Mouse (Mus musculus) heart, adult 2 months (tissue): ENCODE results near the gene Dlx3. TPM values are rescaled to one million over a fixed set of nuclear protein-coding genes. Genes with fewer than 3 reads are reported as not detected.

Source experiments
- DNase-seq, 2 experiments: peaks; one replicate each; pipeline ENCODE4 v3.0.0; 2021
- H3K27ac ChIP-seq: fragments of 200-600 bp; 2 replicates; pipeline ENCODE4 v1.8.1; 2022
- H3K27me3 ChIP-seq: fragments of 200-500 bp; 2 replicates; pipeline ENCODE4 v1.6.1; 2012; ENCODE audit warnings: mild to moderate bottlenecking, low read length, inconsistent platforms, mixed read lengths; ENCODE audit not compliant: control insufficient read depth, insufficient read depth
- H3K36me3 ChIP-seq: fragments of 200-500 bp; 2 replicates; pipeline ENCODE4 v1.6.1; 2012; ENCODE audit warnings: low read length, inconsistent platforms; ENCODE audit not compliant: control insufficient read depth, insufficient read depth
- H3K4me1 ChIP-seq: fragments of 200-500 bp; 2 replicates; pipeline ENCODE4 v1.6.1; 2011; ENCODE audit warnings: low read length; ENCODE audit not compliant: control insufficient read depth, insufficient read depth
- H3K4me3 ChIP-seq: fragments of 200-600 bp; 2 replicates; pipeline ENCODE4 v1.8.1; 2022
- H3K79me2 ChIP-seq: fragments of 200-500 bp; replicated peaks from 2 replicates; pipeline ENCODE4 v1.6.1; 2012; ENCODE audit warnings: mild to moderate bottlenecking, inconsistent platforms, low read length, moderate library complexity, mixed read lengths; ENCODE audit not compliant: control insufficient read depth, insufficient read depth
- H3K9ac ChIP-seq: fragments of 200-500 bp; 2 replicates; pipeline ENCODE4 v1.6.1; 2012; ENCODE audit warnings: low read depth, mild to moderate bottlenecking, control low read depth, inconsistent platforms, low read length, mixed read lengths
- CTCF ChIP-seq: fragments of 200-600 bp; IDR thresholded peaks from 2 replicates; pipeline ENCODE4 v1.8.1; 2022; ENCODE audit warnings: antibody characterized with exemption, mild to moderate bottlenecking, moderate library complexity
- EP300 ChIP-seq: fragments of 200-500 bp; IDR thresholded peaks from 2 replicates; pipeline ENCODE4 v1.6.1; 2011; ENCODE audit warnings: low read depth, low read length, control low read depth; ENCODE audit not compliant: insufficient read depth
- POLR2A ChIP-seq: fragments of 200-500 bp; IDR thresholded peaks from 2 replicates; pipeline ENCODE4 v1.6.1; 2011; ENCODE audit warnings: mild to moderate bottlenecking, low read depth, low read length, control low read depth; ENCODE audit not compliant: insufficient read depth
- WGBS: fragments of 180-500 bp; shearing (Covaris S2); methylation state at CpG from one replicate; pipeline ENCODE4 v1.1.7; 2018; 5-methylcytosine and 5-hydroxymethylcytosine counted together
- intact Hi-C: fragments of 180-260 bp; cut with DNase I; formaldehyde crosslinking; loops from one replicate; pipeline ENCODE4 v1.15.1; 2025
- polyA plus RNA-seq: library from polyadenylated mRNA; depleted of rRNA; stranded (reverse); fragments of >200 nt; gene quantifications from 2 replicates; pipeline ENCODE4 v1.2.3, GENCODE M21; 2012
- total RNA-seq, 2 experiments: library from RNA; stranded (reverse); gene quantifications; 2 replicates each; pipeline ENCODE4 v1.2.3; 2021

Dlx3 gene
- total and polyA plus RNA-seq, 3 experiments: not detected

- Histone ChIP-seq H3K36me3 (no peaks in the 10 kb centered on the region), H3K4me1 (peaks cover 8% of the 10 kb centered on the region), H3K79me2 (no peaks in the 10 kb centered on the region), H3K9ac (no peak overlapping the region), H3K27me3 (no peaks in the 10 kb centered on the region), H3K4me3 (no peak overlapping the region), H3K27ac (no peak overlapping the region)
- TF ChIP-seq CTCF (no peak), POLR2A (no peak), EP300 (no peak)
- no peak for DNase-seq
- WGBS: 76% methylated on average over 19 of the region's 19 CpGs
- intact Hi-C loops: no loop called here
These were observed 17.6 kb upstream of the Dlx3 start for GRCm38 (mm10) chr11:95102161-95102904.

- intact Hi-C loops: loop anchor here (1.0 to 2.0 kb wide), 2 partner anchors 15 to 28 kb away; partner anchors contain the start of gene Itga3
- peak; percentile 60; the same call in 1 of the 2 replicates for TF ChIP-seq EP300
- TF ChIP-seq CTCF: peak; percentile 33
- no peak for TF ChIP-seq POLR2A
- DNase-seq: peak in 1 of 2 experiments; percentile 19
- WGBS: 45% methylated on average over 6 of the region's 6 CpGs
- H3K79me2 ChIP-seq: no peaks in the 10 kb centered on the region
- no peak overlapping the region for H3K9ac ChIP-seq
- H3K27me3 ChIP-seq: no peaks in the 10 kb centered on the region
- no peaks in the 10 kb centered on the region for H3K36me3 ChIP-seq
- H3K4me3 ChIP-seq: no peak overlapping the region
- no peak overlapping the region for H3K27ac ChIP-seq
- H3K4me1 ChIP-seq: peaks cover 8% of the 10 kb centered on the region
These were observed 15.7 kb upstream of the Dlx3 start for GRCm38 (mm10) chr11:95104266-95104665.

GRCm38 (mm10) chr11:95105274-95105874 is 14.5 kb upstream of the Dlx3 start:
- no peaks in the 10 kb centered on the region for H3K27me3 ChIP-seq
- H3K4me1 ChIP-seq: peaks cover 8% of the 10 kb centered on the region
- intact Hi-C loops: loop anchor here (2.0 kb wide), 1 partner anchor 17 kb away; no protein-coding TSS in a partner anchor
- H3K9ac ChIP-seq: no peak overlapping the region
- DNase-seq: peak in 1 of 2 experiments; percentile 31
- H3K79me2 ChIP-seq: no peaks in the 10 kb centered on the region
- 4% methylated on average over 25 of the region's 25 CpGs for WGBS
- H3K36me3 ChIP-seq: no peaks in the 10 kb centered on the region
- no peak overlapping the region for H3K4me3 ChIP-seq
- TF ChIP-seq EP300 (no peak), POLR2A (no peak), CTCF (no peak)
- H3K27ac ChIP-seq: no peak overlapping the region

- peaks cover 8% of the 10 kb centered on the region for H3K4me1 ChIP-seq
- peak; percentile 87 for TF ChIP-seq EP300
- peak; percentile 100 for TF ChIP-seq CTCF
- TF ChIP-seq POLR2A: no peak
- no peak overlapping the region for H3K27ac ChIP-seq
- H3K79me2 ChIP-seq: no peaks in the 10 kb centered on the region
- 34% methylated on average over 23 of the region's 23 CpGs for WGBS
- H3K36me3 ChIP-seq: no peaks in the 10 kb centered on the region
- peak; percentile 71 to 87 for DNase-seq
- no peak overlapping the region for H3K9ac ChIP-seq
- H3K27me3 ChIP-seq: no peaks in the 10 kb centered on the region
- no peak overlapping the region for H3K4me3 ChIP-seq
- intact Hi-C loops: loop anchor here (1.0 kb wide), 1 partner anchor 59 kb away; no protein-coding TSS in a partner anchor
These were observed 13.3 kb upstream of the Dlx3 start for GRCm38 (mm10) chr11:95106440-95107236.

- WGBS: 86% methylated on average over 2 of the region's 2 CpGs
- no peak for DNase-seq
- no peak for TF ChIP-seq CTCF
- TF ChIP-seq EP300: no peak
- no peak for TF ChIP-seq POLR2A
- H3K9ac ChIP-seq: no peak overlapping the region
- no peaks in the 10 kb centered on the region for H3K27me3 ChIP-seq
- intact Hi-C loops: no loop called here
- no peak overlapping the region for H3K4me3 ChIP-seq
- H3K4me1 ChIP-seq: peaks cover 5% of the 10 kb centered on the region
- H3K27ac ChIP-seq: no peak overlapping the region
- no peaks in the 10 kb centered on the region for H3K36me3 ChIP-seq
- no peaks in the 10 kb centered on the region for H3K79me2 ChIP-seq
These were observed 10.9 kb upstream of the Dlx3 start for GRCm38 (mm10) chr11:95109000-95109399.
